Mouse (Mus musculus): ENCODE data around the gene Cep89. TPM values are rescaled to one million over a fixed set of nuclear protein-coding genes. Genes with fewer than 3 reads are reported as not detected.

Gene Cep89
- polyA plus RNA-seq, 1 experiment = 14.7 TPM

- no peaks in the 10 kb centered on the region for H3K36me3 ChIP-seq (ENCODE audit: control insufficient read depth, insufficient read depth)
- peaks cover 14% of the 10 kb centered on the region for H3K27me3 ChIP-seq (ENCODE audit: control insufficient read depth, insufficient read depth, insufficient read length)
- no peak overlapping the region for H3K4me3 ChIP-seq
- no peak overlapping the region for H3K4me2 ChIP-seq (ENCODE audit: low read depth)
- TF ChIP-seq POLR2AphosphoS2 (IDR thresholded peaks at IDR 0.05; ENCODE audit: insufficient read length, low read depth) = no peak
- no peak for TF ChIP-seq MYOD1 (IDR thresholded peaks at IDR 0.05; ENCODE audit: control insufficient read depth in 1 of 3, insufficient read length in 2 of 3, low read depth in 2 of 3)
- no peak for TF ChIP-seq CEBPB (IDR thresholded peaks at IDR 0.05; ENCODE audit: insufficient read depth, poor library complexity, severe bottlenecking)
- TF ChIP-seq MYOG (IDR thresholded peaks at IDR 0.05; ENCODE audit: control insufficient read depth in 1 of 3, insufficient read depth in 1 of 3, insufficient read length in 2 of 3, low read depth in 2 of 3) = no peak
- TF ChIP-seq SRF (IDR thresholded peaks at IDR 0.05; ENCODE audit: control insufficient read depth, insufficient read length, low read depth) = no peak
- no peak for TF ChIP-seq USF1 (IDR thresholded peaks at IDR 0.05; ENCODE audit: low read depth)
- no peak for TF ChIP-seq MAX (IDR thresholded peaks at IDR 0.05; ENCODE audit: low read depth)
- no peak for TF ChIP-seq REST (IDR thresholded peaks at IDR 0.05; ENCODE audit: insufficient read depth, insufficient read length)
- no peak for TF ChIP-seq POLR2A (IDR thresholded peaks at IDR 0.05; ENCODE audit: insufficient read length, low read depth)
- no peak for TF ChIP-seq E2F4 (IDR thresholded peaks at IDR 0.05; ENCODE audit: insufficient read depth)
- no peak for TF ChIP-seq TCF3 (IDR thresholded peaks at IDR 0.05; ENCODE audit: insufficient read length, low read depth)
- TF ChIP-seq TCF12 (IDR thresholded peaks at IDR 0.05; ENCODE audit: insufficient read depth, poor library complexity, severe bottlenecking) = no peak
- no peak overlapping the region for H3ac ChIP-seq (ENCODE audit: control insufficient read depth, insufficient read length)
- no peaks in the 10 kb centered on the region for H3K79me2 ChIP-seq (ENCODE audit: control insufficient read depth, insufficient read depth)
Observed at GRCm38 (mm10) chr7:35465027-35465426, 68.2 kb downstream of the Cep89 start.

DNA sequence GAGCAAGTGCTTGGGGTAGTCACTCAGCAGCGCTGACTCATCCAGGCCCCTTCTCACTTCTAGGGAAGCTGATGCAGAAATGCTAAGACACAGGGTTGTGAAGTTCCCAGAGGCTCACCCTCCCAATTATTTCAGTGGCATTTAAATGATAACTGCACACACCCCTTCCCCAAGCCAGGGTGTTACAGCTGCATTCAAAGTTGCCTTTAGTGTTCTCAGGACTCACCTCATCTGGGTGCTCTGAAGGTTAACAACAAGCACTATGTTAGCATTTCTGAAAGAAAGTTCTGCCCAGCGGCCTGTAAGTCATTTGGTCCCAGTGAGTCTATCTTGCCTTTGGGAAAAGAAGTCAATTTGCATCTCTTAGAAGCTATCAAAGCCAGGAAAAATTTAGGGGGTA, 71.0 kb downstream of the Cep89 start:
- TF ChIP-seq MYOD1 (IDR thresholded peaks at IDR 0.05; ENCODE audit: control insufficient read depth in 1 of 3, insufficient read length in 2 of 3, low read depth in 2 of 3) (no peak), USF1 (IDR thresholded peaks at IDR 0.05; ENCODE audit: low read depth) (no peak), POLR2A (IDR thresholded peaks at IDR 0.05; ENCODE audit: insufficient read length, low read depth) (no peak), MAX (IDR thresholded peaks at IDR 0.05; ENCODE audit: low read depth) (no peak), E2F4 (IDR thresholded peaks at IDR 0.05; ENCODE audit: insufficient read depth) (no peak)
- no peaks in the 10 kb centered on the region for H3K79me2 ChIP-seq (ENCODE audit: control insufficient read depth, insufficient read depth)
- no peak overlapping the region for H3K4me2 ChIP-seq (ENCODE audit: low read depth)
- H3K27me3 ChIP-seq (ENCODE audit: control insufficient read depth, insufficient read depth, insufficient read length) = peaks cover 10% of the 10 kb centered on the region
- H3K4me3 ChIP-seq = no peak overlapping the region
- no peaks in the 10 kb centered on the region for H3K36me3 ChIP-seq (ENCODE audit: control insufficient read depth, insufficient read depth)
- no peak overlapping the region for H3ac ChIP-seq (ENCODE audit: control insufficient read depth, insufficient read length)

GRCm38 (mm10) chr7:35470794-35471193, 74.0 kb downstream of the Cep89 start:
- Histone ChIP-seq H3K27me3 (ENCODE audit: control insufficient read depth, insufficient read depth, insufficient read length) (peaks cover 7% of the 10 kb centered on the region), H3K79me2 (ENCODE audit: control insufficient read depth, insufficient read depth) (no peaks in the 10 kb centered on the region), H3K4me2 (ENCODE audit: low read depth) (no peak overlapping the region), H3ac (ENCODE audit: control insufficient read depth, insufficient read length) (no peak overlapping the region), H3K4me3 (no peak overlapping the region), H3K36me3 (ENCODE audit: control insufficient read depth, insufficient read depth) (no peaks in the 10 kb centered on the region)
- TF ChIP-seq CEBPB (IDR thresholded peaks at IDR 0.05; ENCODE audit: insufficient read depth, poor library complexity, severe bottlenecking) (no peak), POLR2A (IDR thresholded peaks at IDR 0.05; ENCODE audit: insufficient read length, low read depth) (no peak), MAX (IDR thresholded peaks at IDR 0.05; ENCODE audit: low read depth) (no peak), REST (IDR thresholded peaks at IDR 0.05; ENCODE audit: insufficient read depth, insufficient read length) (no peak), SRF (IDR thresholded peaks at IDR 0.05; ENCODE audit: control insufficient read depth, insufficient read length, low read depth) (no peak), USF1 (IDR thresholded peaks at IDR 0.05; ENCODE audit: low read depth) (no peak), E2F4 (IDR thresholded peaks at IDR 0.05; ENCODE audit: insufficient read depth) (no peak), TCF12 (IDR thresholded peaks at IDR 0.05; ENCODE audit: insufficient read depth, poor library complexity, severe bottlenecking) (no peak), TCF3 (IDR thresholded peaks at IDR 0.05; ENCODE audit: insufficient read length, low read depth) (no peak), MYOD1 (IDR thresholded peaks at IDR 0.05; ENCODE audit: control insufficient read depth in 1 of 3, insufficient read length in 2 of 3, low read depth in 2 of 3) (no peak), MYOG (IDR thresholded peaks at IDR 0.05; ENCODE audit: control insufficient read depth in 1 of 3, insufficient read depth in 1 of 3, insufficient read length in 2 of 3, low read depth in 2 of 3) (no peak), POLR2AphosphoS2 (IDR thresholded peaks at IDR 0.05; ENCODE audit: insufficient read length, low read depth) (no peak)

DNA sequence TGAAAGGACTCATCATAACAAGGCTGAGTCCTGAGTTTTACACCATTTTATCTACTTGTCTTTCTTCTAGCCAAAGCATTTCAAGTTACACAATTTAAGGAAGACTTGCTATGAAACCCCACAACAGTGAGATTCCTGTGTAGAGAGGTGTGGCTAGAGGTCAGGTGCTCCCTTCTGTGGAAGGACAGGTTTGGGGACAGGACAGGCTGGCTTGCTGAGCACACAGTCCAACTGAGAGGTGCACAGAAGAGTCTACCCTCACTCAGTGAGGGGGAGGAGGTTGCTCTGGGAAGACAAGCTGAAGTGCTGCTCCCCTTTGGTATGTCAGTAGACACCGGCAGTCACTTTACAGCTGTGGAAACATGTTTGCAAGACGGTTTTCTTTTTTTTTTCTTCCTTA, 79.6 kb downstream of the Cep89 start:
- peaks cover 21% of the 10 kb centered on the region for H3K27me3 ChIP-seq (ENCODE audit: control insufficient read depth, insufficient read depth, insufficient read length)
- TF ChIP-seq E2F4 (IDR thresholded peaks at IDR 0.05; ENCODE audit: insufficient read depth) = no peak
- TF ChIP-seq MYOG (IDR thresholded peaks at IDR 0.05; ENCODE audit: control insufficient read depth in 1 of 3, insufficient read depth in 1 of 3, insufficient read length in 2 of 3, low read depth in 2 of 3) = no peak
- no peak for TF ChIP-seq SRF (IDR thresholded peaks at IDR 0.05; ENCODE audit: control insufficient read depth, insufficient read length, low read depth)
- no peak for TF ChIP-seq CEBPB (IDR thresholded peaks at IDR 0.05; ENCODE audit: insufficient read depth, poor library complexity, severe bottlenecking)
- TF ChIP-seq POLR2AphosphoS2 (IDR thresholded peaks at IDR 0.05; ENCODE audit: insufficient read length, low read depth) = no peak
- TF ChIP-seq POLR2A (IDR thresholded peaks at IDR 0.05; ENCODE audit: insufficient read length, low read depth) = no peak
- no peak for TF ChIP-seq REST (IDR thresholded peaks at IDR 0.05; ENCODE audit: insufficient read depth, insufficient read length)
- no peak for TF ChIP-seq USF1 (IDR thresholded peaks at IDR 0.05; ENCODE audit: low read depth)
- TF ChIP-seq MAX (IDR thresholded peaks at IDR 0.05; ENCODE audit: low read depth) = no peak
- no peak for TF ChIP-seq MYOD1 (IDR thresholded peaks at IDR 0.05; ENCODE audit: control insufficient read depth in 1 of 3, insufficient read length in 2 of 3, low read depth in 2 of 3)
- no peak for TF ChIP-seq TCF3 (IDR thresholded peaks at IDR 0.05; ENCODE audit: insufficient read length, low read depth)
- no peak for TF ChIP-seq TCF12 (IDR thresholded peaks at IDR 0.05; ENCODE audit: insufficient read depth, poor library complexity, severe bottlenecking)
- no peaks in the 10 kb centered on the region for H3K36me3 ChIP-seq (ENCODE audit: control insufficient read depth, insufficient read depth)
- no peak overlapping the region for H3ac ChIP-seq (ENCODE audit: control insufficient read depth, insufficient read length)
- H3K79me2 ChIP-seq (ENCODE audit: control insufficient read depth, insufficient read depth) = no peaks in the 10 kb centered on the region
- no peak overlapping the region for H3K4me3 ChIP-seq
- no peak overlapping the region for H3K4me2 ChIP-seq (ENCODE audit: low read depth)

- H3K79me2 ChIP-seq (ENCODE audit: control insufficient read depth, insufficient read depth) = no peaks in the 10 kb centered on the region
- H3K4me2 ChIP-seq (ENCODE audit: low read depth) = no peak overlapping the region
- H3K36me3 ChIP-seq (ENCODE audit: control insufficient read depth, insufficient read depth) = no peaks in the 10 kb centered on the region
- TF ChIP-seq REST (IDR thresholded peaks at IDR 0.05; ENCODE audit: insufficient read depth, insufficient read length) (no peak), POLR2AphosphoS2 (IDR thresholded peaks at IDR 0.05; ENCODE audit: insufficient read length, low read depth) (no peak), TCF3 (IDR thresholded peaks at IDR 0.05; ENCODE audit: insufficient read length, low read depth) (no peak), MAX (IDR thresholded peaks at IDR 0.05; ENCODE audit: low read depth) (no peak), MYOG (IDR thresholded peaks at IDR 0.05; ENCODE audit: control insufficient read depth in 1 of 3, insufficient read depth in 1 of 3, insufficient read length in 2 of 3, low read depth in 2 of 3) (no peak), SRF (IDR thresholded peaks at IDR 0.05; ENCODE audit: control insufficient read depth, insufficient read length, low read depth) (no peak), TCF12 (IDR thresholded peaks at IDR 0.05; ENCODE audit: insufficient read depth, poor library complexity, severe bottlenecking) (no peak), MYOD1 (IDR thresholded peaks at IDR 0.05; ENCODE audit: control insufficient read depth in 1 of 3, insufficient read length in 2 of 3, low read depth in 2 of 3) (no peak), USF1 (IDR thresholded peaks at IDR 0.05; ENCODE audit: low read depth) (no peak), POLR2A (IDR thresholded peaks at IDR 0.05; ENCODE audit: insufficient read length, low read depth) (no peak), CEBPB (IDR thresholded peaks at IDR 0.05; ENCODE audit: insufficient read depth, poor library complexity, severe bottlenecking) (no peak), E2F4 (IDR thresholded peaks at IDR 0.05; ENCODE audit: insufficient read depth) (no peak)
- H3ac ChIP-seq (ENCODE audit: control insufficient read depth, insufficient read length) = no peak overlapping the region
- H3K27me3 ChIP-seq (ENCODE audit: control insufficient read depth, insufficient read depth, insufficient read length) = peaks cover 10% of the 10 kb centered on the region
- no peak overlapping the region for H3K4me3 ChIP-seq
Observed at GRCm38 (mm10) chr7:35485126-35485525, 88.3 kb downstream of the Cep89 start.

Data from myocyte (in vitro differentiated cells).